Comparison of ENCODE assay signal across 16 mouse cellular contexts in genomic region chr4:132156941-132157622, GRCm38 (mm10). TPM values are rescaled to one million over a fixed set of nuclear protein-coding genes. Genes with fewer than 3 reads are reported as not detected.
DNase-seq lines count a peak whose midpoint lies in the region.
"Had no signal": no experiment of that assay in that cellular context is flagged by ENCODE, and none has a peak within 500 bp of the region (broad histone marks: within the 10 kb centered on the region; RNA-seq: fewer than 3 reads in every experiment).

No protein-coding gene starts in this region.

- H3K4me1 ChIP-seq in heart, embryonic 10.5 days: 0 out of 2 replicates have a peak, but pooled peaks cover 9% of the 10 kb centered on the region

- H3K9me3 ChIP-seq in heart, embryonic 10.5 days: peaks cover 3% of the 10 kb centered on the region; the same call in 1 of the 2 replicates
- H3K9me3 ChIP-seq: hindbrain, embryonic 13.5 days; midbrain, embryonic 10.5 days had no signal

- DNase-seq in heart, embryonic 10.5 days (ENCODE audit: low spot score): peak; percentile 61
- DNase-seq in heart, adult 11 months: no peak
- DNase-seq in urinary bladder, postnatal 14 days (ENCODE audit: low spot score): peak; percentile 72
- DNase-seq in urinary bladder, postnatal 4 days (ENCODE audit: low spot score in 2 of 2): no peak
- DNase-seq in skeletal muscle tissue, adult 2 months (ENCODE audit: low read depth, low spot score): peak; percentile 90
- DNase-seq in neural tube, embryonic 10.5 days (ENCODE audit: extremely low spot score, low spot score): no peak
- DNase-seq in frontal cortex, postnatal 14 days (ENCODE audit: low spot score in 2 of 2): no peak
- DNase-seq: adrenal gland, adult 8-10 months; cerebellum, adult 18-20 months; gastrocnemius, postnatal 25 days; kidney, adult 9 months; kidney, postnatal 14 days had no signal

- H3K36me3 ChIP-seq in heart, embryonic 10.5 days: no peaks in the 10 kb centered on the region
- H3K36me3 ChIP-seq: hindbrain, embryonic 13.5 days; midbrain, embryonic 10.5 days had no signal

- WGBS in heart, embryonic 10.5 days: 50% methylated on average over 12 of the region's 12 CpGs

- H3K27ac ChIP-seq in heart, embryonic 10.5 days: no peak overlapping the region
- H3K27ac ChIP-seq: hindbrain, embryonic 13.5 days; midbrain, embryonic 10.5 days had no signal

- H3K27me3 ChIP-seq in heart, embryonic 10.5 days (ENCODE audit: insufficient read depth, poor library complexity, severe bottlenecking): no peaks in the 10 kb centered on the region
- H3K27me3 ChIP-seq: hindbrain, embryonic 13.5 days had no signal

- H3K4me3 ChIP-seq in heart, embryonic 10.5 days: no peak overlapping the region
- H3K4me3 ChIP-seq: hindbrain, embryonic 13.5 days; midbrain, embryonic 10.5 days had no signal

RNA-seq across cellular contexts. Expression of gene Oprd1, which starts 12.8 kb away (rescaled TPM):
- 1.00 and 1.1 TPM in 2 replicates for polyA plus RNA-seq in heart, embryonic 10.5 days (2016; fragmentation: Nextera tagmentation; extraction: Ambion mirVana)
- polyA plus RNA-seq: liver, adult 2 months; lung, postnatal 0 days had no signal

RNA-seq across cellular contexts. Expression of gene Ythdf2, which starts 55.0 kb away (rescaled TPM):
- 76.0 and 91.6 TPM in 2 replicates for polyA plus RNA-seq in heart, embryonic 10.5 days (2016; fragmentation: Nextera tagmentation; extraction: Ambion mirVana)

Comparison
In these comparisons a context has a peak if more than half of its experiments do, and no peak if none do; other contexts are left out.
1. DNase-seq: peak in heart, embryonic 10.5 days (single experiment), urinary bladder, postnatal 14 days (single experiment) and skeletal muscle tissue, adult 2 months (single experiment); none in heart, adult 11 months (single experiment), urinary bladder, postnatal 4 days (0 of 2), neural tube, embryonic 10.5 days (single experiment) and frontal cortex, postnatal 14 days (0 of 2).